Mouse (Mus musculus): Measurements from ENCODE around the gene Adprhl1. TPM values are rescaled to one million over a fixed set of nuclear protein-coding genes. Genes with fewer than 3 reads are reported as not detected.
A peak's percentile ranks its signal among the peaks of the same experiment; 100 is the strongest.

Adprhl1 gene
- total and polyA plus RNA-seq, 2 experiments, result 0.74 TPM; not detected in 1

GRCm38 (mm10) chr8:13186819-13187218, 67.1 kb downstream of the Adprhl1 start:
- WGBS, result 83% methylated on average over 8 of the region's 8 CpGs
- no peak overlapping the region for H3K4me3 ChIP-seq (ENCODE audit: insufficient read depth, low read depth, low read length)
- no peak overlapping the region for H3K9ac ChIP-seq (ENCODE audit: low read depth, low read length)
- DNase-seq (ENCODE audit: extremely low read depth, low read depth, low spot score), result no peak
- H3K36me3 ChIP-seq (ENCODE audit: control insufficient read depth, insufficient read depth, low read length), result peaks cover 4% of the 10 kb centered on the region; the same call in 1 of the 2 replicates
- no peaks in the 10 kb centered on the region for H3K27me3 ChIP-seq (ENCODE audit: control insufficient read depth, insufficient read depth, low read length)
- H3K79me2 ChIP-seq (ENCODE audit: control insufficient read depth, insufficient read depth, low read length), result no peaks in the 10 kb centered on the region
- no peak overlapping the region for H3K27ac ChIP-seq (replicated peaks; ENCODE audit: insufficient read depth, low read depth, low read length)
- peaks cover 4% of the 10 kb centered on the region; the same call in 1 of the 2 replicates for H3K4me1 ChIP-seq (ENCODE audit: control insufficient read depth, insufficient read depth, low read length)
- TF ChIP-seq CTCF (IDR thresholded peaks at IDR 0.05; ENCODE audit: low read depth, low read length), result no peak
- no peak for TF ChIP-seq POLR2A (IDR thresholded peaks at IDR 0.05; ENCODE audit: extremely low read depth, insufficient read depth, low read length)

GRCm38 (mm10) chr8:13181691-13181976, 72.3 kb downstream of the Adprhl1 start:
- Histone ChIP-seq H3K27ac (replicated peaks; ENCODE audit: insufficient read depth, low read depth, low read length) (no peak overlapping the region), H3K9ac (ENCODE audit: low read depth, low read length) (no peak overlapping the region), H3K4me1 (ENCODE audit: control insufficient read depth, insufficient read depth, low read length) (0 out of 2 replicates have a peak, but pooled peaks cover 2% of the 10 kb centered on the region), H3K4me3 (ENCODE audit: insufficient read depth, low read depth, low read length) (no peak overlapping the region), H3K27me3 (ENCODE audit: control insufficient read depth, insufficient read depth, low read length) (no peaks in the 10 kb centered on the region), H3K79me2 (ENCODE audit: control insufficient read depth, insufficient read depth, low read length) (no peaks in the 10 kb centered on the region), H3K36me3 (ENCODE audit: control insufficient read depth, insufficient read depth, low read length) (peaks cover 3% of the 10 kb centered on the region; the same call in 1 of the 2 replicates)
- WGBS, result 71% methylated on average over 2 of the region's 2 CpGs
- no peak for DNase-seq (ENCODE audit: extremely low read depth, low read depth, low spot score)
- TF ChIP-seq POLR2A (IDR thresholded peaks at IDR 0.05; ENCODE audit: extremely low read depth, insufficient read depth, low read length) (no peak), CTCF (IDR thresholded peaks at IDR 0.05; ENCODE audit: low read depth, low read length) (no peak)

GRCm38 (mm10) chr8:13180911-13181690, 72.9 kb downstream of the Adprhl1 start:
- Histone ChIP-seq H3K4me1 (ENCODE audit: control insufficient read depth, insufficient read depth, low read length) (0 out of 2 replicates have a peak, but pooled peaks cover 2% of the 10 kb centered on the region), H3K27me3 (ENCODE audit: control insufficient read depth, insufficient read depth, low read length) (no peaks in the 10 kb centered on the region), H3K4me3 (ENCODE audit: insufficient read depth, low read depth, low read length) (no peak overlapping the region), H3K36me3 (ENCODE audit: control insufficient read depth, insufficient read depth, low read length) (peaks cover 5% of the 10 kb centered on the region; the same call in 1 of the 2 replicates), H3K9ac (ENCODE audit: low read depth, low read length) (no peak overlapping the region), H3K27ac (replicated peaks; ENCODE audit: insufficient read depth, low read depth, low read length) (0 out of 2 replicates have a peak overlapping the region, but pooled peaks have one; percentile 22), H3K79me2 (ENCODE audit: control insufficient read depth, insufficient read depth, low read length) (no peaks in the 10 kb centered on the region)
- TF ChIP-seq POLR2A (IDR thresholded peaks at IDR 0.05; ENCODE audit: extremely low read depth, insufficient read depth, low read length) (no peak), CTCF (IDR thresholded peaks at IDR 0.05; ENCODE audit: low read depth, low read length) (no peak)
- WGBS, result 52% methylated on average over 18 of the region's 18 CpGs
- peak; percentile 59 for DNase-seq (ENCODE audit: extremely low read depth, low read depth, low spot score)

GRCm38 (mm10) chr8:13180408-13180807, 73.6 kb downstream of the Adprhl1 start:
- no peaks in the 10 kb centered on the region for H3K79me2 ChIP-seq (ENCODE audit: control insufficient read depth, insufficient read depth, low read length)
- whole genome bisulfite sequencing, result 80% methylated on average over 9 of the region's 9 CpGs
- H3K4me3 ChIP-seq (ENCODE audit: insufficient read depth, low read depth, low read length), result no peak overlapping the region
- no peak for DNase-seq (ENCODE audit: extremely low read depth, low read depth, low spot score)
- peaks cover 7% of the 10 kb centered on the region; the same call in 1 of the 2 replicates for H3K36me3 ChIP-seq (ENCODE audit: control insufficient read depth, insufficient read depth, low read length)
- no peaks in the 10 kb centered on the region for H3K27me3 ChIP-seq (ENCODE audit: control insufficient read depth, insufficient read depth, low read length)
- H3K27ac ChIP-seq (replicated peaks; ENCODE audit: insufficient read depth, low read depth, low read length), result no peak overlapping the region
- no peak overlapping the region for H3K9ac ChIP-seq (ENCODE audit: low read depth, low read length)
- 0 out of 2 replicates have a peak, but pooled peaks cover 2% of the 10 kb centered on the region for H3K4me1 ChIP-seq (ENCODE audit: control insufficient read depth, insufficient read depth, low read length)
- TF ChIP-seq POLR2A (IDR thresholded peaks at IDR 0.05; ENCODE audit: extremely low read depth, insufficient read depth, low read length), result no peak
- TF ChIP-seq CTCF (IDR thresholded peaks at IDR 0.05; ENCODE audit: low read depth, low read length), result no peak

- 0 out of 2 replicates have a peak, but pooled peaks cover 2% of the 10 kb centered on the region for H3K4me1 ChIP-seq (ENCODE audit: control insufficient read depth, insufficient read depth, low read length)
- TF ChIP-seq CTCF (IDR thresholded peaks at IDR 0.05; ENCODE audit: low read depth, low read length) (no peak), POLR2A (IDR thresholded peaks at IDR 0.05; ENCODE audit: extremely low read depth, insufficient read depth, low read length) (no peak)
- no peaks in the 10 kb centered on the region for H3K27me3 ChIP-seq (ENCODE audit: control insufficient read depth, insufficient read depth, low read length)
- WGBS, result 73% methylated on average over 7 of the region's 7 CpGs
- no peak overlapping the region for H3K4me3 ChIP-seq (ENCODE audit: insufficient read depth, low read depth, low read length)
- H3K9ac ChIP-seq (ENCODE audit: low read depth, low read length), result no peak overlapping the region
- H3K36me3 ChIP-seq (ENCODE audit: control insufficient read depth, insufficient read depth, low read length), result peaks cover 11% of the 10 kb centered on the region; the same call in 1 of the 2 replicates
- H3K27ac ChIP-seq (replicated peaks; ENCODE audit: insufficient read depth, low read depth, low read length), result no peak overlapping the region
- H3K79me2 ChIP-seq (ENCODE audit: control insufficient read depth, insufficient read depth, low read length), result no peaks in the 10 kb centered on the region
- peak; percentile 59 for DNase-seq (ENCODE audit: extremely low read depth, low read depth, low spot score)
These were observed 74.0 kb downstream of the Adprhl1 start for GRCm38 (mm10) chr8:13179948-13180347.

- no peaks in the 10 kb centered on the region for H3K79me2 ChIP-seq (ENCODE audit: control insufficient read depth, insufficient read depth, low read length)
- no peak for TF ChIP-seq POLR2A (IDR thresholded peaks at IDR 0.05; ENCODE audit: extremely low read depth, insufficient read depth, low read length)
- TF ChIP-seq CTCF (IDR thresholded peaks at IDR 0.05; ENCODE audit: low read depth, low read length), result no peak
- H3K4me1 ChIP-seq (ENCODE audit: control insufficient read depth, insufficient read depth, low read length), result 0 out of 2 replicates have a peak, but pooled peaks cover 2% of the 10 kb centered on the region
- H3K4me3 ChIP-seq (ENCODE audit: insufficient read depth, low read depth, low read length), result no peak overlapping the region
- WGBS, result 80% methylated on average over 6 of the region's 6 CpGs
- no peak overlapping the region for H3K27ac ChIP-seq (replicated peaks; ENCODE audit: insufficient read depth, low read depth, low read length)
- H3K36me3 ChIP-seq (ENCODE audit: control insufficient read depth, insufficient read depth, low read length), result peaks cover 13% of the 10 kb centered on the region; the same call in 1 of the 2 replicates
- H3K9ac ChIP-seq (ENCODE audit: low read depth, low read length), result no peak overlapping the region
- no peaks in the 10 kb centered on the region for H3K27me3 ChIP-seq (ENCODE audit: control insufficient read depth, insufficient read depth, low read length)
- DNase-seq (ENCODE audit: extremely low read depth, low read depth, low spot score), result no peak
These were observed 74.5 kb downstream of the Adprhl1 start for GRCm38 (mm10) chr8:13179482-13179881.
